Mouse (Mus musculus) skeletal muscle tissue, adult 2 months (tissue): ENCODE results near the gene Ptprc.

ENCODE experiments used
- DNase-seq: peaks from one replicate; pipeline ENCODE4 v3.0.0-alpha.2; 2012; ENCODE audit warnings: low read depth, low spot score

Ptprc gene

DNA sequence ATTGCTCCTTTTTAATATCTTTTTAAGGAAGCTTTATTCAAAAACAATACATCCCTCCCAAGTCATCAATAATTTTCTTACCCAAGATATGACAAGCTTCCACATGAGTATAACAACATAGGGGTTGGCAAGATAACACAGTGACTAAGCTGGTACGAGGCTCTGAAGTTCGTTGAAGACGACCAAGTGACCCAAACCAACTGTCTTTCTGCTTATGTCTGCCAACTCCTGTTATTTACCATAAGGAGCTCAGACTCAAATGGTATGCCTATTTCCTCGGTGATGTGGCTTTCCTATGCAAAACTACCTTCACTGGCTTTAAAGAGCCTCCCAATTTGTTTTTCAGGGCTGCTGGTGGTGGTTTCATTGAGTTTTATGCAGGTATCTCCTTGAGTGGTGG lies at the start of gene Ptprc:
Ptprc (minus strand) TSS at position 215 of the 400 bp plus-strand sequence.
- DNase-seq: no peak

DNA sequence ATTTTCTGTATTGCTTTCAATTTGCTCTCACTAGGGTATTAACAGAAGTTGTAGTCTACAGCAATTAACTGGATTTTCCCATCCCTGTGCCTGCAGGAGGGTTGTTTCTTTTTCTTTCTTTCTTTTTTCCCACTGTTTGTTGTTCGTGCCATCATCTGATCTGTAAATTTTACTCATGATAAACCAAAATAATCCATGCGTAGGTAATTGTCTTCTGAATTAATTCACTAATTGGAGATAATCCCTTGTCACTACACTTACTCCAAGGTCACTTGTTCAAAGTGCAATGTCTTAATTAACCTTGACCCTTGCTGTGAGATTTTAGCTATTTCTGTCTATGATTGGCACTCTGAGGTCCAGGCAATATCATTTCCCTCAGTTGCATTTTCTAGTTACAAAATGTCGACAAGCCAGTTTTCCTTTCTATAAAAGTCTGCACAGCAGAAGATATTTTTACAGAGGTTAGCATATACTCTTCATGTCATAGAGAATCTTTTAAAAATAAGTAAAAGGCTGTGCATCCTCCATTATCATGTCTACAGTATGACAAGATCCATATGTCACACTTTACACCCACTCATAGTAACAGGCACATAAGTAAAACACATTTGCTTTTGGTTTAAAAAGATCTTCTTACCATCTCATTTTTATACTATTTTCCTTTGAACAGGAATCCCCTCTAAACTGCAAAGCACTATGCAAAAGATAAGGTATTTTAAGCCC lies 39.4 kb upstream of the Ptprc start:
- no peak for DNase-seq

DNA sequence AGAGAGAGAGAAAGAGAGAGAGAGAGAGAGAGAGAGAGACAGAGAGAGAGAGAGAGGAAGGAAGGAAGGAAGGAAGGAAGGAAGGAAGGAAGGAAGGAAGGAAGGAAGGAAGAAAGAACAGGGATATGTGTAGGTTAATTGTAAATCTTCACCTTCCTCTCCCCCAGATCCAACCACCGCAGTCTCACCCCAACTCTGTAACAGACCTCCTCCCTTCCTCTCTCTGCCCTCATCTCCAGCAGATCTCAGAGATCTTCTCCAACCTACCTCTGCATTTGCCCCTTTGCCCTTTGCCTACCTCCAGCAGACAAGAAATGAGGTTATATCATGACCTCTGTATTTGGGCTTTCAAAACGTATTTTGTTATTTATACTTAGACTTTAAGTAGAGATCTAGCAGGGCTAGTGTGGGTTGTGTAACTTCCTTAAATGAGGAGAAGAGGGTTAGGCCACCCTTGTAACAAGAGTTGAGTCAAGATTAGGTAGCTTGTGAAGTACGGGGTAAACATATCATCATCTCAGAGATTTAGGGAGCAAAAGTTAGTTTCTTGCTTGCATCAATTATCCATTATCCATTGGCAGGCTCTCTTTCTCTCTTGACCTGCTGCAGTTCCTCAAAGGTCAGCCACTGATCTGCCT lies 35.0 kb upstream of the Ptprc start:
- no peak for DNase-seq

DNA sequence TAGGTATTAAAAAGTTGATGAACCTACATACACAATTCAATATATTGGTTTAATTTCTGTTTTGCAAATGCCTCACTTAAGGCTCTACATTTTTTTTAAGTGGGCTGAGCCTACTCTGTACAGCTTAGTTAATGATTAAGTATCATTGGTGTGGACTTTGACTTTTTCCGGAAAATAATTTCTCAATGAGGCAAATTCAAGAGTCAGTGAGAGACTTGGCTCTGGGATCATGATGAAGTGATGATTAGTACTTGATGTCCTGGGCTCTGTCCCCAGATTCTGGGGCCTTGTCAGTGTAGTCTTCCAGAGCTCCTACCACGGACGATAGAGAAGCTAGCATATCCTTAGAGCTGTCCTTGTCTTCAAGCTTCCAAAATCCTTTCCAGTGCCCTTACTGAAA lies 34.2 kb upstream of the Ptprc start:
- DNase-seq: no peak

DNA sequence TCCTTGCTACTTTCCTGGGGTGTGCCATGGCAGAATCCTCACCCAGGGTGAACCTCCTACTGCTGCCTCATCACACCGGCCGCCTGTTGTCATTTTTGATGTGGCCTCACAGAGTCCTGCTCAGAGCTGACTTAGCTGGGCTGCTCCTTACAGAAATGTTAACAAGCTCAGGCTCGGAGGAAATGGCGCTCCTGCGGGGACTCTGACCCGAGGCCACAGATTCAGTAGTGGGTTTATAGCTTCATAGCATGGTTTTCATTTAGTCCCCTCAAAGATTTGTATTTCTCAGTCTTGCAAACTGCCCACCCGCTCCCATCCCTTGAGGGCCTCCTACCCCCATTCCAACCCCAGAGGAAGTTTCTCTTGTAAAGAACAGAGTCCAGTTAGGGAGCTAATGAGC lies 30.5 kb upstream of the Ptprc start:
- DNase-seq: no peak

DNA sequence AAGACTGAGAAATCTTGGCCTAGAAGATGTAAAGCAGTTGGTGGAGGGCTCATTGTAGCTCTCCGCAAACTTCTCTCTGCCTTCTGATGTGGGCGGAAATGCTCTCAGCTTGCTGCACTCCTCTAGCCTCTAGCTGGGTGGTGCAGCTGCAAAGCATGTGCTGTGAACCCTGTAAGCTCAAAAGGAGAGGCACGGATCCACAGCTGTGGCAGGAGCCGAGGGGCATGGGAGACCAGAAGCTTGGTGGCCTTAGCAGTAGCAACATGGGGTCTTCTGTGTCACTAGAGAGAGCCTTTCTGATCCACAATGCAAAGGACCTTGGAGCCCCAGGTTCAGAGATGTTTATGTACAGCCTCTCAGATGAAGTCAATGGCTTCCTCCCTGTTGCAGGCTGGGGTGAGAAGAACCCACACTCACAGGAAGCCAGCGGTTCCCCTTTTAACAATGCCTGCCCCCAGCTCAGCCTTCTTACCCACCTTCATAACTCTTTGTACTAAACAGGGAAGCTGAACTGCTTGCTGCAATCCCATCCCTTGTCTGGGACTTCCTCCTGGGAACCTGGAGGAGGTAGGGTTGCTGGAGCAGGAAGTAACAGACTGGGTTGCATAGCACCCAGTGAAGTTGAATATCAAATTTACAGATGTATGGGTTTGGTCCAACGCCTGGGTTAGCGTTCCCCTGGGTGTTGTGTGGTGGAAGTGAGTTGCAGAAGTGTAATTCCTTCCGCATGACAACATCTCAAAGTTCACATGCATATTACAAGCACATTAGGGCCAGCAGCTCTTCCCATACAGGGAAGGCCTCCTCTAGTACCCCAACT lies 16.4 kb upstream of the Ptprc start:
- peak; percentile 34 for DNase-seq

DNA sequence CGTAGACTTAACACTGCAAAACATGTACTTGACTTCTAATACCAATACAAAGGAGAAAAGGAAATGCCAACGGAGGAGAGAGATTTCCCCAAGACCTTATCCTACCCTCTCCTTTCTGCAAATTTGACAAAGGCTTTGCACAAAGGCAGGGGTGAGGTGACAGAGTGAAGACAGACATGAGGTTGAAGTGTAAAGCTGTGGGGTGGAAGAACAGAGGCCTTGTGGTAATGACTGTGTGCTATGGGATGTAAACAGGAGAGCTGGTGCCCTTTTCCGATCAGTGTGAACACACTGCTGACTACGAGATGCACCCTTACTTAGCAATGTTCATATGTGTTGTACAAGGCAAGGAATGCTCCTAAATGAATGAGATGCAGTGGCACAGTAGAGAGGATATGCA lies 12.6 kb upstream of the Ptprc start:
- DNase-seq: no peak

DNA sequence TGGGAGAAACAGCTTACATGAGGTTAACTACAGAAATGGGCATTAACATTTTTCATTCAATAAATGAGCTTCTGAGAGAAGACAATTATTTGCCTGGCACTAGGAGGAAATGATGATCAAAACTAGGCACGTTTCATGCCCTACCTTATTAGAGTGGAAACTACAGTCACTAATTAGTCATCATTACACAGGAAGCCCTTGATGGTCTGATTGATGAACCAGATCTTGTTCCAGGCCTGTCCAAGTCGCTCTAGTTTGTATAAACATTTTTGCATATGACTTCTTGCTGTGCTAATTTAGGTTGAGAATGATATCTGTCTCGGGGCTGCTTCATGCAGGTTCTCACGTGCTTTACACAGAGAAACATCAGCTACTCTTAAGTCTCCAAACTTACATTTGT lies 10.4 kb upstream of the Ptprc start:
- no peak for DNase-seq

DNA sequence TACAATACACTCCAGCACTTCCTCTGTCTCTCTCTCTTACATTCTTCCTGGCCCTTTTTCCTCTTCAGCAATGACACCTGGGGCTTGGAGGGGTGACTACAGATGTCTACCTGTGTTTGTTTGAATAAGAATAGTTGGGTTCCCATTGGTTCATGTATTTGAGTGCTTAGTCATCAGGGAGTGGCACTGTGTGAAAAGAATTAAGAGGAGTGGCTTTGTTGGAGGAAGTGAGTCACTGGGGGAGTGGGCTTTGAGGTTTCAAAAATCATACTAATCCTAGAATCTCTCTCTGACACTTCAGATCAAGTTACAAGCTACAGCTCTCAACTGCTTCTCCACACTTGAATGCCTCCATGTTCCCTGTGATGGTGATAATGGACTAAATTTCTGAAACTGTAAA lies 4.6 kb upstream of the Ptprc start:
- DNase-seq: no peak

DNA sequence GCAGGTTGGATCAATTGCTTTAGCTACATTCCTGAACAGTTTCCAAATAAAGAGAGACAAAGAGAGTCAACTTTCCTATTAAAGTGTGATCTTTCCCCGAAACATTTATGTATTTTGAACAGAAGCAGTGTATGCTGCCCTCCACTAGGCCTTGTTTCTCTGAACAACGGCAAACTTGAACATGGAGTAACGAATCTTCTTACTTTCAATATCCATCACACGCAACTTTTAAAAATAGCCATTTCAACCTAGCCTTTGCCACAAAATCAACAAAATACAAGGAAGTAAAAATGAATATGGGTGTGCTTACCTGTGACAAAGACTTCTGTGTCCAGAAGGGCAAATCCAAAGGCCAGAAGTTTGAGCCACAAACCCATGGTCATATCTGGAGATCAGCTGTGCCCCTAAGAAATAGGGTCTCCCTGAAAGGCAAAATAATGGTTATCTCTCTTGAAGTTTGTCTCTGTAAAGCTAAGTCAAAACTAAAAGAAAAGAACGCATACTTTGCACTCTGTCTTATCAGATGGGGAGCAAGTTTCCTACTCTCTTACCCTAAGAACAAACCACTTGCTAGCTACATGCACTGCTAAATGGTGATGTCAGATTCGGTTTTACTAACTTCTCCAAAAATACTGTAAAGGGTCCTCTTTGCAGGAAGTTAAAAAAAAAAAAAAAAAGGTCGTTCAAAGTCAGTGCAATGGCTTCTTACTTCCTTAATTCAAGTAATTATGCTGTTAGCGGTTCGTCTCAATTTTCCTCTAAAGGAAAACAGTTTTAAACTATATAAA lies 609 bp downstream of the Ptprc start:
- peak; percentile 42 for DNase-seq

DNA sequence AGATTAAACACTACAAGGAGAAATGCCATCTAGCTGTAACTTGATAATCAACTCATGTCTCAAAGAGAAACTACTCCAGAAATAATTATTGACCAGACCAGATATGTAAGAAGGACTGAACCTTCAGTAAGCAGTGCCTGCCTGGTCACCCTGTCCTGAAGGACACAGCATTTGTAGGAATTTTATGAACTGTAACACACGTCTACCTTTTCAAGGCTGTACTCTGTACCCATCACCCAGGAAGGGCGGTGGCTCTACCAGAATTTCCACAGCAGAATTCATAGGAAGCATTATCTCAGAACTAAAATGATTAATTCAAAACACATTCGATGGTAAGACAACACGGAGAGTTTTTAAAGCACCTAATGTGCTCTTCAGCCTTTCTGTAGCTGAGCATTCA lies 1.4 kb downstream of the Ptprc start:
- DNase-seq: no peak

DNA sequence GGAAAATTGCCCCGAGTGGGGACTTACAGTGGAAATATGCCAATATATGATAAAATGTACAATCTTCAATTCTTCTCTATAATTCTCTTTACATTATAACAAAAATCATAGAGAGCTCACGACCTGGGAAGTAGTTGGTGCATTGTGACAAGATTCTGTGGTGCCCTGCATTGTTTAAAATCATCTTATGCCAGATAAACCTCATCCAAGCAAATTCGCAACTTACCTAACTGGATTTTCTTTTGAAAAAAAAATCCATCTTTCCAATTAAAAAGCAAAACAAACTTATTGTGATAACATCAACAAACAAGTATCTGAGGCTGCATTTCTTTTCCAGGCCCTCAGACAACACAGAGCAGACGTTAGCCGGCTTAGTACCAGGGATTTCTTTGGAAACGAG lies 1.8 kb downstream of the Ptprc start:
- no peak for DNase-seq

DNA sequence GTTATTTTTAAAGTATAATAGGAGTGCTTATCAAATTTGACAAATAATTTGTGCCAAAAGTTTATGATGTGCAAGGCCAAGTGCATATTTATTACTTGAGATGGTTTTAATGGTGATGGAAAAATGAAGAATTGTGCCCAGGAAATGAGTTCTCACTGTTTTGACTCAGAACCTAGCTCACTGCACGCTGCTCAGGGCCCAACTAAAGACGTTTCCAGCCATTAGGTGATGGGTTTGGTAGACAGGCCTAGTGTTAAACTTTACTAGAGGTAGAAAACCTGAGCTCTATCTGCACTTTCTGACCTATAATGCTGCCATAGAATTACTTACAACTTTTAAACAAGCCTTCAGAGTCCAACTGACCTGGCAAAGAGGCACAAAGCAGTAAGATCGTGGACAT lies 3.0 kb downstream of the Ptprc start:
- no peak for DNase-seq

DNA sequence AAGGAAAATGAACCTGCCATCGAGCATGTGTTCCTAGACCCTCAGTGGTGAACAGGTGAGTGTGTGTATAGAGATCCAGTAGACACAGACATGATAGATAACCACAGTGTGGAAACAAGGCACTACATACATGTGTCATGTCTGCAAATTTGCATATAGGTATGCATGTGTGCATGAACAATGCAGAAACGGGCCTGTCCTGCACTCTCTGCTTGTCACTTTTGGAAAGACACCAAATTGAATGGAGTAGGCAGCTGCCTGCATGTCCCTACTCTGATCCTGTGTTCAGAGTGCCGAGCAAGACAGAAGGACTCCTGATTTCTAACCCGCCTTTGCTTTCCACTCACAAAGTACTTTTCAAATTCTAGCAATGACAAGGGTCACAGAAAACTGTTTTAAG lies 3.4 kb downstream of the Ptprc start:
- DNase-seq: no peak

DNA sequence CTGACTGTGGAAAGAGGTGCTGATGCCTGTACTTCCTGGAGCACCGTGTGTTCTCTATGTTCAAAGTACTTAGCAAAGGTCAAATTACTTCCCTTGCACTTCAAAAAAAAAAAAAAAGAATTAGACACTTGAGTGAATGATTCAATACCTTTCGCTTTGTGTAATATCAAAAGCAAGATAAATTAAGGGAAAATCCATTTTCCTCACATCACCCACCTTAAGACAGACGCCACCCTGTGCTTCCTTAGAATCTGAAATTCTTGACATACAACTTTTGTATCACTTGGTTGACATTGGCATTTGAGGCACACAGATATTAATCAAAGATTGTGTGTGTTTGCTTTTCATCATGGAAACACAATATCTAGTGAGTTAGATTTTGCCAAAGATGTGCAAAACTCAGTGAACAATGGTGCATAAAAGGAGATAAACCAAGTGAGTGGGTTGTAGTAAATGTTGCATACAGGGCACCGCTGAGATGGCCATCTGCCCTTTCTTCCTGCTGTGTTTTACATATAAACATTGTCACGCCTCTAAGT lies 9.2 kb downstream of the Ptprc start:
- no peak for DNase-seq

DNA sequence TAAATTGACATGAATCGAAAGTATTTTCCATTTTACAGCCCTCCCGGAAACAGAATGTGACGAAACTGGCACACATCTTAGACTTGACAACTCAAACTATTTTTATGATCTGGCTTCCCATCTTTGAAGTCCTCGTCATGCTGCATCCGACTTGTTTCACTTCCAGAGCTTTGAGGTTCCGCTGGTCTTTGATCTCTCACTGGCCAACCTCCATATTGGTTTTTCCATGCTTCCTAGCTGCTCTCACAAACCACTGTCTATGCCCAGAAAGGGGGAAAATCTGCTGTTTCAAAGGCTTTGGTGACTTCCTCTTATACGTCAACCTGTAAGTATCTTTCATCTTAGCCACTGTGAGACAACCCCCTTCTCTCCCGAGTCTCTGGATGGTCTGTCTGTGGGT lies 12.9 kb downstream of the Ptprc start:
- DNase-seq: no peak

DNA sequence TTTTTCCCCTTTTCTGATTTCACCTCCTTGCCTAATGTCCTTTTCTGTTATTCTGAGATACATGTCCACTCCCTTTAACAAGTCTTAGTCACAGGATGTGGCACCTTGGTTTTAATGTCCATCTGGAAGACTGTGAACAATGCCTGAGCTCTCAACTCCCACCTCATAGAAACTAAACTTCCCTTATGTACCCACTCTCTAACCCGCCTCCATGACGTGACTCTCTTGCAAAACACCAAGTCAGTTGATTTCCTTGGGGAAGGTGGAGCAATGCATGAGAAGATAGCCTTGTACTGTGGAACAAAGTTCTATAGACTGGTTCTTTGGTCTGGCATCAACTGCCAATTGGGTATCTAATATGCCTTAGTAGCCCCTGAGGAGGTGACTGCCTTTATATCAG lies 16.6 kb downstream of the Ptprc start:
- DNase-seq: no peak

DNA sequence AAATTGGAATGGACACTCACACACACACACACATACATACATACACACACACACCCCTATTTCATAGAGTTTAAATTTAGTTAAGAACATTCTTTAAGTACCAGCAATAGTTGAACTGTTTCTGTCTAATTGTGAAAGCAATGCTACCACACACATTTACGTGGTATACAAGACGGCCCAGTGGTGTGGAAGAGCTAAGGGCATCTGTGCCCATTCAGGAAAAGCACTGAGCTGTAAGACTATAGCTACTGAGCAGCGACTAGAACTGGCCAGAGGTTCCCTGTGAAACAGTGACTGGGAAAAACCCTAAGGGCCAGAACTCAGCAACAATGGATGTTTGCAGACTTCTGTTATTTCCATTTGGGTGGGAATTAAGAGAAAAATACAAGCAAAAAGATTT lies 17.3 kb downstream of the Ptprc start:
- DNase-seq: no peak

DNA sequence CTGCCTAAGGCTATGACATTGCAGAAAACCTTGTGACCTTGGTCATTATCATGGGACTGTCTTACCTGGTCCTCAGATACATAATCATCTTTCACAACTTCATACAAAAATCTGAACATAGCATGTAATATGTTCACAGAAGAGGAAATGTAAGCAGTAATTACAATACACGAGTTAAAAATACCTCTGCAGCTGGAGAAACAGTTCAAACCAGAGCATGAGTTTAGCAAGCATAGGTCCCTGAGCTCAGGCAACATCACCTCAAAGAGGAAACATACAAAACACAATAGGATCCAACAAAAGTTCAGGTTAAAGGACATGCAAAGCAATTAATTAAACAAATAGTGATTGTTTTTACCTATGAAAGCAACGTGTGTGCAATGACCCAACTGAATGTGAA lies 17.8 kb downstream of the Ptprc start:
- DNase-seq: no peak

DNA sequence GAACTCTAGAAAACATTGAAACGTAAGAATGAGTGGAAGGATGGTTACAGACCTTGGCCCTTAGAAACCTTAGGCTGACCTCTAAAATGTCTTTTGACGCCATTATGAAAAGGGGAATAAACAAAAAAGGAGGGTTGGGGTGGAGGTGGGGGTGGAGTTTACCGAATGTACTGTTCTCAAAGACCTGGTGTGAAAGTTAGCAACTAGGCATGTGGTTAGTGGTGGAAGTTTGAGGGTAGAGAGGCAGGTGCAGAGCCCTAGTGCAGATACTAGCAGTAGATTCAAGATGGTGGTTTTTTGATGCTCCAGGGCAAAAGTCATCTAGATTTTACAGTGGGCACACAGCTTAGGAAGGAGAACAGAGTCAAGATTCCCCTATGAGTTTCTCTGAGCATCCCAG lies 18.5 kb downstream of the Ptprc start:
- no peak for DNase-seq

DNA sequence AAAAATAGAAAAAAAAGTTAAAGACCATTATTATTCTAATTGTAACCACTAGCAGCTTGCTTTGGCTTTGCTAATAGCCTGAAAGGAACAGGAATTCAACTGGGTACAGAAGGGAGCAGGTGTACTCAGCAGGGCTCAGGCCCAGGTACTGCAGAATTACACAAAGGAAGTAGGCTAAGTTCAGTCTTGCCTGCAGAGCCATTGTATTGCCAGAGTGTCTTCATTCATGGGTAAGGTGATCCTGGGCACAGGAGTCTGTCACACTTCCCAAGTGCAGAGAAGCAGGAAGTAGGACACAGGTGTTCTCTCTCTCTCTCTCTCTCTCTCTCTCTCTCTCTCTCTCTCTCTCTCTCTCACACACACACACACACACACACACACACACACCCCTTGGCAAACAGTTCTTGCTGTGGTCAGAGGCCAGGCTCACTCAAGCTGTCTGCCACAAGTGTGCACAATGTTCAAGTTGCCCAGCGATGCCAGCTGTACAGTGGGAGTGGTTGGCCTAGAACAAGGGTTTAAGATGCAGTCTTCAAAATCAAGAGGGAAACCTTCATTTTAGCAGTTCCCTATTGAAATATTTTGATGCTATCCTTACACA lies 21.2 kb downstream of the Ptprc start:
- no peak for DNase-seq
